Mouse (Mus musculus) thymus, adult 2 months (tissue): Measurements from ENCODE around the gene Pars2.

Source experiments
- CTCF ChIP-seq: fragments of 200-500 bp; IDR thresholded peaks from 2 replicates; pipeline ENCODE4 v1.5.1; 2012; ENCODE audit warnings: mild to moderate bottlenecking, control low read depth, low read length, moderate library complexity, borderline replicate concordance; ENCODE audit not compliant: control insufficient read depth, poor library complexity, insufficient read depth; ENCODE audit errors: extremely low read depth
- POLR2A ChIP-seq: fragments of 200-500 bp; IDR thresholded peaks from 2 replicates; pipeline ENCODE4 v1.6.1; 2012; ENCODE audit warnings: mild to moderate bottlenecking, low read length, control low read depth, moderate library complexity; ENCODE audit not compliant: control insufficient read depth, poor library complexity, insufficient read depth; ENCODE audit errors: extremely low read depth

- TF ChIP-seq CTCF (no peak), POLR2A (no peak)
These were observed 14.4 kb downstream of the Pars2 start for GRCm38 (mm10) chr4:106665269-106665668.
